Comparison of ENCODE assay signal across 27 mouse cellular contexts in genomic region chr4:131141890-131142465, GRCm38 (mm10).
DNase-seq lines count a peak whose midpoint lies in the region; ATAC-seq and TF ChIP-seq lines count a peak whose summit lies in the region.
"Had no signal": no experiment of that assay in that cellular context is flagged by ENCODE, and none has a peak within 500 bp of the region (broad histone marks: within the 10 kb centered on the region; RNA-seq: fewer than 3 reads in every experiment).

No protein-coding gene starts in this region.

- no peaks in the 10 kb centered on the region for H3K9me3 ChIP-seq in forebrain, embryonic 14.5 days (replicated peaks; ENCODE audit: control insufficient read depth, low read length)
- H3K9me3 ChIP-seq in forebrain, embryonic 12.5 days, result 0 out of 2 replicates have a peak, but pooled peaks cover 5% of the 10 kb centered on the region
- H3K9me3 ChIP-seq in midbrain, embryonic 10.5 days (replicated peaks), result peaks cover 5% of the 10 kb centered on the region; the same call in 1 of the 2 replicates
- no peaks in the 10 kb centered on the region for H3K9me3 ChIP-seq in midbrain, embryonic 16.5 days (replicated peaks; ENCODE audit: control insufficient read depth, low read length, poor library complexity, severe bottlenecking)
- H3K9me3 ChIP-seq: embryonic facial prominence, embryonic 15.5 days; forebrain, embryonic 15.5 days; heart, embryonic 10.5 days; hindbrain, embryonic 15.5 days had no signal

- H3K4me3 ChIP-seq in forebrain, embryonic 14.5 days (ENCODE audit: low read depth, low read length), result no peak overlapping the region
- H3K4me3 ChIP-seq in forebrain, embryonic 12.5 days (replicated peaks), result no peak overlapping the region
- no peak overlapping the region for H3K4me3 ChIP-seq in midbrain, embryonic 10.5 days
- no peak overlapping the region for H3K4me3 ChIP-seq in midbrain, embryonic 16.5 days (ENCODE audit: low read depth, low read length)
- H3K4me3 ChIP-seq: embryonic facial prominence, embryonic 12.5 days; embryonic facial prominence, embryonic 15.5 days; forebrain, embryonic 15.5 days; heart, adult 2 months; heart, embryonic 10.5 days; heart, embryonic 13.5 days; hindbrain, embryonic 15.5 days had no signal

- H3K4me1 ChIP-seq in forebrain, embryonic 14.5 days (ENCODE audit: control insufficient read depth, insufficient read depth, low read length), result peaks cover 3% of the 10 kb centered on the region; the same call in 1 of the 2 replicates
- peaks cover 11% of the 10 kb centered on the region for H3K4me1 ChIP-seq in forebrain, embryonic 12.5 days
- peaks cover 10% of the 10 kb centered on the region for H3K4me1 ChIP-seq in midbrain, embryonic 10.5 days
- H3K4me1 ChIP-seq in midbrain, embryonic 16.5 days (ENCODE audit: control insufficient read depth, insufficient read depth, low read length), result peaks cover 4% of the 10 kb centered on the region; the same call in 1 of the 2 replicates
- H3K4me1 ChIP-seq: embryonic facial prominence, embryonic 12.5 days; embryonic facial prominence, embryonic 15.5 days; heart, embryonic 10.5 days; heart, embryonic 13.5 days had no signal

- H3K27ac ChIP-seq in forebrain, embryonic 14.5 days (ENCODE audit: low read depth, low read length), result no peak overlapping the region
- no peak overlapping the region for H3K27ac ChIP-seq in forebrain, embryonic 12.5 days
- H3K27ac ChIP-seq in midbrain, embryonic 10.5 days (replicated peaks), result no peak overlapping the region
- H3K27ac ChIP-seq in midbrain, embryonic 16.5 days (ENCODE audit: low read length), result no peak overlapping the region
- H3K27ac ChIP-seq: embryonic facial prominence, embryonic 12.5 days; embryonic facial prominence, embryonic 15.5 days; forebrain, embryonic 15.5 days; heart, adult 2 months; heart, embryonic 10.5 days; heart, embryonic 13.5 days; hindbrain, embryonic 15.5 days had no signal

- TF ChIP-seq POLR2A in brain, embryonic 14.5 days (IDR thresholded peaks at IDR 0.05; ENCODE audit: borderline replicate concordance, extremely low read depth, insufficient read depth, insufficient read length, poor library complexity, severe bottlenecking), result no peak

- no peaks in the 10 kb centered on the region for H3K27me3 ChIP-seq in forebrain, embryonic 14.5 days (replicated peaks; ENCODE audit: control insufficient read depth, insufficient read depth, low read length)
- H3K27me3 ChIP-seq in forebrain, embryonic 12.5 days, result no peaks in the 10 kb centered on the region
- H3K27me3 ChIP-seq in midbrain, embryonic 10.5 days (ENCODE audit: low read depth, poor library complexity, severe bottlenecking), result no peaks in the 10 kb centered on the region
- no peaks in the 10 kb centered on the region; the same call in 1 of the 2 replicates for H3K27me3 ChIP-seq in midbrain, embryonic 16.5 days (ENCODE audit: control insufficient read depth, insufficient read depth, low read depth, low read length)
- H3K27me3 ChIP-seq: embryonic facial prominence, embryonic 12.5 days; embryonic facial prominence, embryonic 15.5 days; forebrain, embryonic 15.5 days; hindbrain, embryonic 15.5 days had no signal

- WGBS in forebrain, embryonic 14.5 days, result 22% methylated on average over 17 of the region's 17 CpGs
- WGBS in forebrain, embryonic 12.5 days, result 22% methylated on average over 17 of the region's 17 CpGs
- 50% methylated on average over 17 of the region's 17 CpGs for WGBS in midbrain, embryonic 10.5 days
- WGBS in midbrain, embryonic 16.5 days, result 21% methylated on average over 17 of the region's 17 CpGs

- no peak; the same call in 1 of the 2 replicates for ATAC-seq in forebrain, embryonic 14.5 days
- no peak for ATAC-seq in forebrain, embryonic 12.5 days (ENCODE audit: low FRiP score)
- no peak for ATAC-seq in midbrain, embryonic 16.5 days
- ATAC-seq: activated CD4-positive, CD25-positive, alpha-beta regulatory T cell, adult 4 months; CD4-positive, CD25-positive, alpha-beta regulatory T cell, adult 4 months; forebrain, embryonic 15.5 days; intestine, postnatal 0 days had no signal

- H3K36me3 ChIP-seq in forebrain, embryonic 14.5 days (ENCODE audit: control insufficient read depth, insufficient read depth, low read length), result no peaks in the 10 kb centered on the region
- H3K36me3 ChIP-seq in forebrain, embryonic 12.5 days (replicated peaks), result no peaks in the 10 kb centered on the region
- no peaks in the 10 kb centered on the region for H3K36me3 ChIP-seq in midbrain, embryonic 10.5 days
- no peaks in the 10 kb centered on the region for H3K36me3 ChIP-seq in midbrain, embryonic 16.5 days (ENCODE audit: control insufficient read depth, insufficient read depth, low read length)
- H3K36me3 ChIP-seq: embryonic facial prominence, embryonic 12.5 days; embryonic facial prominence, embryonic 15.5 days; forebrain, embryonic 15.5 days; heart, embryonic 10.5 days; heart, embryonic 13.5 days; hindbrain, embryonic 15.5 days had no signal

- peak; percentile 38 for DNase-seq in forebrain, embryonic 14.5 days (ENCODE audit: low spot score)
- DNase-seq in midbrain, embryonic 10.5 days (ENCODE audit: low spot score), result peak; percentile 25
- DNase-seq in brain, embryonic 14.5 days (ENCODE audit: low read depth), result peak; percentile 68
- DNase-seq in embryo, embryonic 11 days, result peak; percentile 17
- DNase-seq in thymus, postnatal 25 days, result no peak
- DNase-seq: adrenal gland, adult 8-10 months; adrenal gland, postnatal 25 days; cerebellum, adult 18-20 months; cerebellum, adult 9-10 months; cerebellum, postnatal 14 days; gastrocnemius, postnatal 10 days; gastrocnemius, postnatal 36 days; heart, adult 2 months; heart, postnatal 14 days; heart, postnatal 4 days; kidney, adult 2 months had no signal

- H3K9ac ChIP-seq in forebrain, embryonic 14.5 days (ENCODE audit: low read length), result no peak overlapping the region
- H3K9ac ChIP-seq in forebrain, embryonic 12.5 days, result no peak overlapping the region
- H3K9ac ChIP-seq in midbrain, embryonic 16.5 days (ENCODE audit: low read depth, low read length), result no peak overlapping the region
- H3K9ac ChIP-seq: embryonic facial prominence, embryonic 12.5 days; embryonic facial prominence, embryonic 15.5 days; forebrain, embryonic 15.5 days; heart, embryonic 13.5 days; hindbrain, embryonic 15.5 days had no signal

- TF ChIP-seq CTCF in brain, embryonic 14.5 days (IDR thresholded peaks at IDR 0.05; ENCODE audit: borderline replicate concordance, extremely low read depth, insufficient read depth, insufficient read length), result no peak

- H3K4me2 ChIP-seq in forebrain, embryonic 14.5 days (ENCODE audit: low read length), result no peak overlapping the region
- no peak overlapping the region for H3K4me2 ChIP-seq in forebrain, embryonic 12.5 days
- H3K4me2 ChIP-seq in midbrain, embryonic 16.5 days (ENCODE audit: low read length), result no peak overlapping the region
- H3K4me2 ChIP-seq: embryonic facial prominence, embryonic 12.5 days; embryonic facial prominence, embryonic 15.5 days; forebrain, embryonic 15.5 days; heart, embryonic 13.5 days; hindbrain, embryonic 15.5 days had no signal
